Mouse (Mus musculus) liver, adult 2 months (tissue): ENCODE results near the gene Serpina1f. TPM values are rescaled to one million over a fixed set of nuclear protein-coding genes. Genes with fewer than 3 reads are reported as not detected.

Experiments
- DNase-seq: peaks from one replicate; pipeline ENCODE4 v3.0.0-alpha.2; 2011; ENCODE audit warnings: low read depth, low spot score; ENCODE audit errors: extremely low read depth
- H3K27ac ChIP-seq: fragments of 200-500 bp; replicated peaks from 2 replicates; pipeline ENCODE4 v1.5.1; 2012; ENCODE audit warnings: low read depth, mild to moderate bottlenecking, control low read depth, inconsistent platforms, low read length; ENCODE audit not compliant: insufficient read depth
- H3K27me3 ChIP-seq: fragments of 200-500 bp; 2 replicates; pipeline ENCODE4 v1.6.1; 2012; ENCODE audit warnings: mild to moderate bottlenecking, moderate library complexity, low read length, inconsistent platforms; ENCODE audit not compliant: control insufficient read depth, insufficient read depth
- H3K36me3 ChIP-seq: fragments of 200-500 bp; 2 replicates; pipeline ENCODE4 v1.6.1; 2012; ENCODE audit warnings: low read length, inconsistent platforms; ENCODE audit not compliant: control insufficient read depth, insufficient read depth
- H3K4me1 ChIP-seq: fragments of 200-500 bp; 2 replicates; pipeline ENCODE4 v1.6.1; 2011; ENCODE audit warnings: low read length; ENCODE audit not compliant: control insufficient read depth, insufficient read depth
- H3K4me3 ChIP-seq: fragments of 200-500 bp; 2 replicates; pipeline ENCODE4 v1.5.1; 2011; ENCODE audit warnings: low read depth, mild to moderate bottlenecking, control low read depth, low read length, moderate library complexity; ENCODE audit not compliant: insufficient read depth
- H3K79me2 ChIP-seq: fragments of 200-500 bp; 2 replicates; pipeline ENCODE4 v1.6.1; 2012; ENCODE audit warnings: inconsistent platforms, mild to moderate bottlenecking, low read length, moderate library complexity; ENCODE audit not compliant: control insufficient read depth, insufficient read depth
- H3K9ac ChIP-seq: fragments of 200-500 bp; 2 replicates; pipeline ENCODE4 v1.6.1; 2012; ENCODE audit warnings: low read depth, mild to moderate bottlenecking, control low read depth, inconsistent platforms, low read length
- CTCF ChIP-seq: fragments of 200-500 bp; IDR thresholded peaks from 2 replicates; pipeline ENCODE4 v1.5.1; 2011; ENCODE audit warnings: low read depth, low read length, control low read depth
- POLR2A ChIP-seq: fragments of 200-500 bp; IDR thresholded peaks from 2 replicates; pipeline ENCODE4 v1.6.1; 2011; ENCODE audit warnings: low read length, control low read depth; ENCODE audit not compliant: insufficient read depth; ENCODE audit errors: extremely low read depth
- WGBS: fragments of 180-500 bp; shearing (Covaris S2); methylation state at CpG from one replicate; pipeline ENCODE4 v1.1.7; 2018; 5-methylcytosine and 5-hydroxymethylcytosine counted together
- polyA plus RNA-seq: library from polyadenylated mRNA; depleted of rRNA; stranded (reverse); fragments of >200 nt; gene quantifications from 2 replicates; pipeline ENCODE4 v1.2.3, GENCODE M21; 2012; rRNA removed
- total RNA-seq: library from RNA; depleted of rRNA; stranded (reverse); fragments of >200 nt; gene quantifications from 2 replicates; pipeline ENCODE4 v1.2.3, GENCODE M21; 2014; rRNA removed

Serpina1f gene
- total and polyA plus RNA-seq, 2 experiments, result not detected

GRCm38 (mm10) chr12:103653836-103654235, 41.5 kb downstream of the Serpina1f start:
- H3K27me3 ChIP-seq, result no peaks in the 10 kb centered on the region
- no peak for DNase-seq
- no peak overlapping the region for H3K9ac ChIP-seq
- WGBS, result 89% methylated on average over 2 of the region's 2 CpGs
- no peak for TF ChIP-seq CTCF
- no peak for TF ChIP-seq POLR2A
- peaks cover 19% of the 10 kb centered on the region for H3K4me1 ChIP-seq
- H3K27ac ChIP-seq, result no peak overlapping the region
- H3K4me3 ChIP-seq, result no peak overlapping the region
- H3K36me3 ChIP-seq, result peaks cover 47% of the 10 kb centered on the region
- H3K79me2 ChIP-seq, result no peaks in the 10 kb centered on the region

GRCm38 (mm10) chr12:103646314-103646713, 49.0 kb downstream of the Serpina1f start:
- H3K36me3 ChIP-seq, result peaks cover 44% of the 10 kb centered on the region
- no peaks in the 10 kb centered on the region for H3K79me2 ChIP-seq
- WGBS, result 54% methylated on average over 2 of the region's 2 CpGs
- no peak overlapping the region for H3K27ac ChIP-seq
- TF ChIP-seq POLR2A, result no peak
- TF ChIP-seq CTCF, result no peak
- H3K4me3 ChIP-seq, result no peak overlapping the region
- H3K4me1 ChIP-seq, result peaks cover 1% of the 10 kb centered on the region; the same call in 1 of the 2 replicates
- H3K9ac ChIP-seq, result no peak overlapping the region
- DNase-seq, result no peak
- H3K27me3 ChIP-seq, result no peaks in the 10 kb centered on the region

DNA sequence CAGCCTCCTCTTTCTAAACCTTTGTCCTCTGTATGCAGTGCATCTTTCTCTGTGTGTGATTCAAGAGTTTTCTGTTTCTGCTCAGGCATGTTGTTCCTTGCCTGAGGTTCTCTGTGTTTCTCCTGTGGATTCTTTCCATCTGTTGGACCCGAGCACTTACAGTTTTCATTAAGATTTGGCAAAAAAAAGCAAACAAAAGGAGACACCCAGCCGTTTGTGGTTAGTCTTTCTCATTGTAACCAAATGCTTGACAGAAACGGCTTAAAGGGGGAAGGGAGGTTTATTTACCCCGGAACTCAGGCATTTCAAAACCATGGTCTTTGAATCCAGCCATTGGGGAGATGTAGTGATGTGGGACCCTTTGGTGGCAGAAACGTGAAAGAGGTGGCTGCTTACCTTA, 50.7 kb downstream of the Serpina1f start:
- TF ChIP-seq POLR2A (no peak), CTCF (no peak)
- no peak overlapping the region for H3K27ac ChIP-seq
- H3K9ac ChIP-seq, result no peak overlapping the region
- H3K27me3 ChIP-seq, result no peaks in the 10 kb centered on the region
- peaks cover 29% of the 10 kb centered on the region for H3K36me3 ChIP-seq
- no peak for DNase-seq
- H3K4me3 ChIP-seq, result no peak overlapping the region
- H3K4me1 ChIP-seq, result peaks cover 1% of the 10 kb centered on the region; the same call in 1 of the 2 replicates
- 12% methylated on average over 5 of the region's 5 CpGs for WGBS
- H3K79me2 ChIP-seq, result no peaks in the 10 kb centered on the region

DNA sequence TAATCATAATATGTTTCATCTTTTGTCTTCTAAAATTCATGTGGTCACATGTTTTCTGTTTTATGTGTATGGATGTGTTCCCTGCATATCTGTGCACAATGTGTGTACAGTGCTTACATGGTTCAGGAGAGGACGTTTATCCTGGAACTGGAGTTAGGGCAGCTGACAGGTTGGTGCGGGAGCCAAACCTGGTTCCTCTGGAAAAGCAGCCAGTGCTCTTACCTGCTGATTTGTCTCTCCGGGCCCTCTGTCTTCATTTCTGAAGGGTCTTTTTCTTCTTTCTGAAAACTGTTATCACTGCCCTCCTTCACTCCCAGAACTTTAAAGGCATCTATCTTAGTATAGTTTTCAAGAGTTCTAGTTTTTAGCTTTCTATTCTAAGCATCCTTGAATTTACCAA, 51.5 kb downstream of the Serpina1f start:
- TF ChIP-seq POLR2A, result no peak
- no peak for TF ChIP-seq CTCF

DNA sequence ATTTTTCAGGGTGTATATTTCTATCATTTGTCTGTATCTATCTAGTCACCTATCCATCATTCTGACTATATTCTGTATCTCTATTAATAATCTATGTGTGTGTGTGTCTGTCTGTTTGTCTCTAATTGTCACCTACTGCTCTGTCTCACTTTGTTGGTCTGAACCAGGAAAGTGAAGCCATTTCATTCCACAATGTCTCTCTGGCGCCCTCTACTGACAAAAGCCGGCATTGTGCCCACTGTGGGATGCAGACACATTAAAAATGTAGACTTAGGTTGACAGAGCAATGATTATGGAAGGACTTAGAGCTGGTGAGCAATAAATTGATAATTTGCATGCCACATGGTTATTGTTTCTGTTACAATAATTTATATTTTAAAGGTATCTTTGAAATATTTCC, 52.0 kb downstream of the Serpina1f start:
- H3K4me3 ChIP-seq, result no peak overlapping the region
- H3K27me3 ChIP-seq, result no peaks in the 10 kb centered on the region
- H3K36me3 ChIP-seq, result peaks cover 19% of the 10 kb centered on the region
- no peak overlapping the region for H3K9ac ChIP-seq
- TF ChIP-seq POLR2A (no peak), CTCF (peak; percentile 76)
- no peak overlapping the region for H3K27ac ChIP-seq
- peak; percentile 59 for DNase-seq
- no peaks in the 10 kb centered on the region for H3K79me2 ChIP-seq
- H3K4me1 ChIP-seq, result peaks cover 1% of the 10 kb centered on the region; the same call in 1 of the 2 replicates
- 1% methylated on average over 2 of the region's 2 CpGs for WGBS

More for the DNA sequence above, 51.5 kb downstream of the Serpina1f start:
- Histone ChIP-seq H3K27me3 (no peaks in the 10 kb centered on the region), H3K4me3 (no peak overlapping the region), H3K79me2 (no peaks in the 10 kb centered on the region), H3K36me3 (peaks cover 24% of the 10 kb centered on the region), H3K27ac (no peak overlapping the region), H3K9ac (no peak overlapping the region), H3K4me1 (peaks cover 1% of the 10 kb centered on the region; the same call in 1 of the 2 replicates)
- DNase-seq, result no peak
- WGBS, result 39% methylated on average over 3 of the region's 3 CpGs

Other genes with a start within 250 kb of the Serpina1f start
- gene Ifi27l2b, start 238.3 kb downstream of the Serpina1f start, total RNA-seq, result 6.3 and 10.0 TPM in 2 replicates
- gene Ifi27l2b, start 238.3 kb downstream of the Serpina1f start, polyA plus RNA-seq, result 2.7 and 7.4 TPM in 2 replicates
- gene Ppp4r4, start 163.2 kb downstream of the Serpina1f start, total RNA-seq, result 5.8 and 6.5 TPM in 2 replicates
- gene Ppp4r4, start 163.2 kb downstream of the Serpina1f start, polyA plus RNA-seq, result 1.3 and 1.8 TPM in 2 replicates
- 204 and 223 TPM in 2 replicates for gene Serpina10, start 64.1 kb downstream of the Serpina1f start, total RNA-seq
- gene Serpina10, start 64.1 kb downstream of the Serpina1f start, polyA plus RNA-seq, result 74.7 and 83.9 TPM in 2 replicates
- 256 and 388 TPM in 2 replicates for gene Serpina6, start 38.3 kb downstream of the Serpina1f start, total RNA-seq
- gene Serpina6, start 38.3 kb downstream of the Serpina1f start, polyA plus RNA-seq, result 227 and 246 TPM in 2 replicates
- not detected in 2 replicates for gene Serpina16, start 19.4 kb downstream of the Serpina1f start, total RNA-seq
- gene Serpina16, start 19.4 kb downstream of the Serpina1f start, polyA plus RNA-seq, result not detected in 2 replicates
- 5,740 and 5,936 TPM in 2 replicates for gene Serpina1d, start 78.1 kb upstream of the Serpina1f start, total RNA-seq
- gene Serpina1d, start 78.1 kb upstream of the Serpina1f start, polyA plus RNA-seq, result 7,463 and 8,304 TPM in 2 replicates
- gene Serpina1b, start 134.8 kb upstream of the Serpina1f start, total RNA-seq, result 9,611 and 9,715 TPM in 2 replicates
- gene Serpina1b, start 134.8 kb upstream of the Serpina1f start, polyA plus RNA-seq, result 8,562 and 8,619 TPM in 2 replicates
- gene Serpina1a, start 168.0 kb upstream of the Serpina1f start, total RNA-seq, result 6,488 and 8,697 TPM in 2 replicates
- gene Serpina1a, start 168.0 kb upstream of the Serpina1f start, polyA plus RNA-seq, result 6,371 and 7,029 TPM in 2 replicates
- gene Serpina1c, start 209.4 kb upstream of the Serpina1f start, total RNA-seq, result 6,010 and 6,410 TPM in 2 replicates
- gene Serpina1c, start 209.4 kb upstream of the Serpina1f start, polyA plus RNA-seq, result 8,302 and 8,890 TPM in 2 replicates